Mouse (Mus musculus): ENCODE measurements around the gene Cyb5rl.

DNA sequence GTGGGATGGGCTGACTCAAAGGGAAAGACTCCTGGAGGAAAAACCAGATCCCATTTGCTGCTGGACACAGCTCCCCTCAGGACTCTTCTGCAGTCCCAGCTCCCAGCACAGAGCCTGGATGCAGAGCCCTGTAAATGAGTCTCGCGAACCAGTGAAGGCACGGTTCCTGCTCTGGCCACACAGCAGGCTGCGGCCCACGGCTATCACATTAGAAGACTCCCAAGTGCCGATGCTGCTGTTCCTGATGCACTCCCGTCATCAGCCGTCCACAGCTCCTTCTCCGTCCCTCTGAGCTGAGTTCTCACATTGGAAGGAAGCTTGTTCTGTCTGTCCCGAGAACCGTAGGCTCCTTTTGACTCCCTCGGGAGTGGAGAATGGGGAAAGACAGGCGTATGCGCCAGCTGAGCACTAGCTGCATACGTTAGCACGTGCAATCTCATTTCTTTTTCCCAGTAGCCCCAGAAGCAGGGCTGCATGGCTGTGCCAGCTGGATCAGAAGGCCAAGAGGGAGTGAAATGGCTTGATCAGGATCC, 30.1 kb downstream of the Cyb5rl start, which contains the start of gene Cdcp2:
- TF ChIP-seq CTCF (IDR thresholded peaks at IDR 0.05; ENCODE audit: low read depth) (no peak), EP300 (IDR thresholded peaks at IDR 0.05; ENCODE audit: low read depth) (no peak)

All from liver, embryonic 14.5 days (tissue).